Mouse (Mus musculus) left cerebral cortex, postnatal 4 days (tissue): ENCODE results near the gene 1700057G04Rik. TPM values are rescaled to one million over a fixed set of nuclear protein-coding genes. Genes with fewer than 3 reads are reported as not detected.
"Not testable (repeated sequence)": the region's sequence is repeated elsewhere in the genome, so short reads cannot be mapped to it uniquely, and the experiment has no call there.

Experiments used
- DNase-seq: peaks from one replicate; pipeline ENCODE4 v3.0.0-alpha.2; 2022
- intact Hi-C: fragments of 180-260 bp; cut with DNase I; formaldehyde crosslinking; loops from one replicate; pipeline ENCODE4 v1.15.1; 2025
- total RNA-seq, 2 experiments: library from RNA; stranded (reverse); gene quantifications; 2 replicates each; pipeline ENCODE4 v1.2.3; 2021

Gene 1700057G04Rik
- total RNA-seq, 2 experiments from 2014 or later: not detected

GRCm38 (mm10) chr9:92301213-92301612, 8.0 kb upstream of the 1700057G04Rik start:
- DNase-seq: no peak
- intact Hi-C loops: no loop called here

GRCm38 (mm10) chr9:92305075-92305474, 4.1 kb upstream of the 1700057G04Rik start:
- intact Hi-C loops: no loop called here
- no peak for DNase-seq

- intact Hi-C loops: no loop called here
- DNase-seq: no peak
Observed at GRCm38 (mm10) chr9:92305620-92306220, 3.5 kb upstream of the 1700057G04Rik start.

GRCm38 (mm10) chr9:92316791-92317190, 7.6 kb downstream of the 1700057G04Rik start:
- DNase-seq: no peak
- intact Hi-C loops: no loop called here

GRCm38 (mm10) chr9:92325936-92326335, 16.8 kb downstream of the 1700057G04Rik start:
- intact Hi-C loops, DNase-seq: not testable (repeated sequence)

- DNase-seq: no peak
- intact Hi-C loops: no loop called here
Observed at GRCm38 (mm10) chr9:92326813-92327212, 17.6 kb downstream of the 1700057G04Rik start.

GRCm38 (mm10) chr9:92331383-92331782, 22.2 kb downstream of the 1700057G04Rik start:
- intact Hi-C loops: no loop called here
- no peak for DNase-seq

GRCm38 (mm10) chr9:92334845-92335244, 25.7 kb downstream of the 1700057G04Rik start:
- no peak for DNase-seq
- intact Hi-C loops: no loop called here

GRCm38 (mm10) chr9:92335277-92335818, 26.2 kb downstream of the 1700057G04Rik start:
- intact Hi-C loops: no loop called here
- DNase-seq: no peak

GRCm38 (mm10) chr9:92337063-92337462, 27.9 kb downstream of the 1700057G04Rik start:
- DNase-seq: no peak
- intact Hi-C loops: no loop called here

GRCm38 (mm10) chr9:92337661-92338060, 28.5 kb downstream of the 1700057G04Rik start:
- intact Hi-C loops: no loop called here
- DNase-seq: no peak

- intact Hi-C loops: no loop called here
- DNase-seq: no peak
Observed at GRCm38 (mm10) chr9:92338954-92339353, 29.8 kb downstream of the 1700057G04Rik start.

- DNase-seq: no peak
- intact Hi-C loops: no loop called here
Observed at GRCm38 (mm10) chr9:92351924-92352323, 42.7 kb downstream of the 1700057G04Rik start.

GRCm38 (mm10) chr9:92353306-92353705, 44.1 kb downstream of the 1700057G04Rik start:
- intact Hi-C loops: no loop called here
- no peak for DNase-seq

GRCm38 (mm10) chr9:92360691-92361310, 51.6 kb downstream of the 1700057G04Rik start:
- no peak for DNase-seq
- intact Hi-C loops: no loop called here

- intact Hi-C loops: no loop called here
Observed at GRCm38 (mm10) chr9:92363478-92363877, 54.3 kb downstream of the 1700057G04Rik start.

GRCm38 (mm10) chr9:92368920-92369319, 59.7 kb downstream of the 1700057G04Rik start:
- DNase-seq: no peak
- intact Hi-C loops: no loop called here

More at GRCm38 (mm10) chr9:92363478-92363877, 54.3 kb downstream of the 1700057G04Rik start:
- no peak for DNase-seq

- intact Hi-C loops: no loop called here
- no peak for DNase-seq
Observed at GRCm38 (mm10) chr9:92373896-92374295, 64.7 kb downstream of the 1700057G04Rik start.

GRCm38 (mm10) chr9:92374705-92375199, 65.6 kb downstream of the 1700057G04Rik start:
- intact Hi-C loops: no loop called here
- DNase-seq: peak; percentile 24

- intact Hi-C loops: no loop called here
- no peak for DNase-seq
Observed at GRCm38 (mm10) chr9:92375378-92375777, 66.2 kb downstream of the 1700057G04Rik start.

- intact Hi-C loops: no loop called here
- DNase-seq: no peak
Observed at GRCm38 (mm10) chr9:92377967-92378366, 68.8 kb downstream of the 1700057G04Rik start.

GRCm38 (mm10) chr9:92379240-92379639, 70.1 kb downstream of the 1700057G04Rik start:
- no peak for DNase-seq
- intact Hi-C loops: no loop called here
